Mouse (Mus musculus) forebrain, postnatal 0 days (tissue): ENCODE measurements around the gene Atxn7l3. TPM values are rescaled to one million over a fixed set of nuclear protein-coding genes. Genes with fewer than 3 reads are reported as not detected.
A peak's percentile ranks its signal among the peaks of the same experiment; 100 is the strongest.

ENCODE experiments used
- ATAC-seq: fragments of 200-750 bp; cut with Nextera tagmentation; 2 replicates; pipeline ENCODE4 v1.8.0; 2017; ENCODE audit warnings: mild to moderate bottlenecking, moderate library complexity
- DNase-seq: peaks from one replicate; pipeline ENCODE4 v3.0.0-alpha.2; 2015
- H3K27ac ChIP-seq: fragments of 300-500 bp; sonication (generic); 2 replicates; pipeline ENCODE4 v1.5.1; 2014; ENCODE audit warnings: low read depth, mild to moderate bottlenecking, antibody characterized with exemption, low read length, moderate library complexity, mixed read lengths
- H3K27me3 ChIP-seq: fragments of 300-500 bp; sonication (generic); 2 replicates; pipeline ENCODE4 v1.6.1; 2014; ENCODE audit warnings: mild to moderate bottlenecking, low read length, mixed read lengths; ENCODE audit not compliant: insufficient read depth
- H3K36me3 ChIP-seq: fragments of 300-500 bp; sonication (generic); 2 replicates; pipeline ENCODE4 v1.6.1; 2014; ENCODE audit warnings: mild to moderate bottlenecking, moderate library complexity; ENCODE audit not compliant: insufficient read depth
- H3K4me1 ChIP-seq: fragments of 300-500 bp; sonication (generic); 2 replicates; pipeline ENCODE4 v1.6.1; 2014; ENCODE audit warnings: antibody characterized with exemption; ENCODE audit not compliant: insufficient read depth
- H3K4me2 ChIP-seq: fragments of 300-500 bp; sonication (generic); 2 replicates; pipeline ENCODE4 v1.6.1; 2014; ENCODE audit warnings: low read depth, mild to moderate bottlenecking, moderate library complexity
- H3K4me3 ChIP-seq: fragments of 300-500 bp; sonication (generic); 2 replicates; pipeline ENCODE4 v1.5.1; 2014; ENCODE audit warnings: low read depth, low read length, mixed read lengths
- H3K9ac ChIP-seq: fragments of 300-500 bp; sonication (generic); 2 replicates; pipeline ENCODE4 v1.6.1; 2014; ENCODE audit warnings: mild to moderate bottlenecking
- H3K9me3 ChIP-seq: fragments of 300-500 bp; sonication (generic); 2 replicates; pipeline ENCODE4 v1.6.1; 2016; ENCODE audit warnings: low read length
- CTCF ChIP-seq: sonication (generic); IDR thresholded peaks from 2 replicates; pipeline ENCODE4 v1.5.1; 2016; ENCODE audit warnings: antibody characterized with exemption, control low read depth, low read depth
- WGBS: fragments of 180-500 bp; shearing (Covaris S2); extraction: QIAGEN DNeasy Blood & Tissue Kit; methylation state at CpG from one replicate; pipeline ENCODE4 v1.1.7; 2014; 5-methylcytosine and 5-hydroxymethylcytosine counted together
- polyA plus RNA-seq: library from polyadenylated mRNA; unstranded; fragments of >200 nt; fragmentation: Nextera tagmentation; extraction: Ambion mirVana; gene quantifications from 2 replicates; pipeline ENCODE4 v1.2.1, GENCODE M21; 2015
- total RNA-seq: library from RNA; depleted of rRNA; stranded (reverse); fragments of >200 nt; gene quantifications from 2 replicates; pipeline ENCODE4 v1.2.3, GENCODE M21; 2014

Atxn7l3 gene
- total and polyA plus RNA-seq, 2 experiments from 2014 or later, result 26.2 to 167 TPM

DNA sequence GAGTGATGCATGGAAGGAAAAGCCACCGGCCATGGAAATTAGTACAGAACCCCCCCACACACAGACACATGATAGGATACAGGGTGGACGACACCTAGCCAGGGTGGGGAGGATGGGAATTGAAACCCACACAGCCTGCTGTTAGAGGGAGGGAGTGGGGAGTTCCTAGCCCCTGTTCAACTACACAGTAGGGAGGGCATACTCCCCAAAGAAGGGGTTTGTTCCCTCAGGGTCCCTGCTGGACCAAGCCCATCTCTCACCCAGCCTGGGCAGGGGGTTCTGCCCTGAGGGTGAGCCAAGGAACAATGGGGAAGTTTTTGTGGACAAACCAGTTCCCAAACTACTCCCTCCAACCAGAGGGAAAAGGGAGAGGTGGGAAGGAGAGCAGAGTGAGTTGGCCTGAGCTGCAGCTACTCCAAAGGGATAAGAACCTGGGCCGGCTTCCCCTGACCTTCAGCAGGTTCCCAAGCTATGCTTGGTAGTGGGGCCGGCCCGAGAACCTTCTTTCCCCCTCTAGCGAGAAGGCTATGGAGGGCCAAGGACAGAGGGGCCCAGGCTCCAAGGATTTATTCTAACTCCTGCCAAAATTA is 6.8 kb downstream of the Atxn7l3 start:
- no peak for TF ChIP-seq CTCF
- Histone ChIP-seq H3K9me3 (no peaks in the 10 kb centered on the region), H3K27me3 (no peaks in the 10 kb centered on the region), H3K27ac (no peak overlapping the region), H3K4me3 (no peak overlapping the region), H3K36me3 (peaks cover 62% of the 10 kb centered on the region), H3K4me2 (no peak overlapping the region), H3K4me1 (peaks cover 12% of the 10 kb centered on the region), H3K9ac (no peak overlapping the region)
- DNase-seq (no peak), ATAC-seq (no peak)
- 59% methylated on average over 6 of the region's 6 CpGs for WGBS

DNA sequence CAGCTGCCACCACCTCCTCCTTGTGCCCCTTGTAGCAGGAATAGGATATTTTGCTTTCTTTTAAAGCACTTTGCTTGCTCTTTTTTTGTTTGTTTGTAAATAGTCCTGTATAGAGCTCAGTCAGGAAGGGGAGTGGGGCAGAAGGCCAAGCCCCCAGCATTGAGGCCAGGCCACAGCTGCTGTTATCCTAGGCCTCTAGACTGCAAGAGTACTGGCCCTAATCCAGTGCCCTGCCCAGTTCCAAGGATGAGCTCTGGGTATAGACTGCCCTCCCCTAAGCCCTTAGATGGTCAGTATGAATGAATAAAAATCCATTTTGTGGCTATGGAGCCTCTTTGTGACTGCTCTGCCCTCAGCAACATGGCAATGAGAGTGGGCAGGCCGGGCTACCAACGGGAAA is 7.5 kb downstream of the Atxn7l3 start:
- Histone ChIP-seq H3K9ac (no peak overlapping the region), H3K9me3 (no peaks in the 10 kb centered on the region), H3K36me3 (peaks cover 57% of the 10 kb centered on the region), H3K4me2 (no peak overlapping the region), H3K4me3 (no peak overlapping the region), H3K27ac (no peak overlapping the region), H3K27me3 (no peaks in the 10 kb centered on the region), H3K4me1 (peaks cover 11% of the 10 kb centered on the region; the same call in 1 of the 2 replicates)
- TF ChIP-seq CTCF, result no peak
- whole genome bisulfite sequencing, result 76% methylated on average over 2 of the region's 2 CpGs
- DNase-seq (no peak), ATAC-seq (no peak)

DNA sequence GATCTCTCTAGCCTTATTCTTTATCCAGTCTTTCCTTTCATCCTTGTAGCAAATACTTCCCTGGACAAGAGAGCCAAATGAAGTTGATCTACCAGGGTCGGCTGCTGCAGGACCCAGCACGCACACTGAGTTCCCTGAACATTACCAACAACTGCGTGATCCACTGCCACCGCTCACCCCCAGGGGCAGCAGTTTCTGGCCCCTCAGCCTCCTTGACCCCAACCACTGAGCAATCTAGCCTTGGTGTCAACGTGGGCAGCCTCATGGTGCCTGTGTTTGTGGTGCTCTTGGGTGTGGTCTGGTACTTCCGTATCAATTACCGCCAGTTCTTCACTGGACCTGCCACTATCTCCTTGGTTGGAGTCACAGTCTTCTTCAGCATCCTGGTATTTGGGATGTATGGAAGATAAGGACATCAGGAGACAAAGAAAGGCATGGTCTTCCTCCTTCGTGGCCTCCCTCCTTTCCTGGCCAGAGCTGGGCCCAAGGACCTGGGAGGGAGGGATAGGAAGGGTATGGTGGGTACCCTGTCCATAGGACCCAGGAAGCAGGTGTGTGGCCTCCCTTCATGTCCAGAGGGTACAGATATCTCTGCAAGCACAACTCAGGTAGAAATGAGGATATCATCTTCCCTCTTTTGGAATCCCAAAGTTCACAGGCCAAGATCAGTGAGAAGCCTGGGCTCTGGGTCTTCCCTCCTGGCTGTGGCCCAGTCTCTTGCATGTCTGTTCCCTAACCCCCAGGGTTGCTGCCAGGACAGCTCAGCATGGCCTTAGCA is 8.2 kb downstream of the Atxn7l3 start:
- 87% methylated on average over 8 of the region's 8 CpGs for WGBS
- Histone ChIP-seq H3K9ac (no peak overlapping the region), H3K27ac (no peak overlapping the region), H3K36me3 (peaks cover 54% of the 10 kb centered on the region), H3K4me2 (no peak overlapping the region), H3K4me3 (no peak overlapping the region), H3K4me1 (peaks cover 11% of the 10 kb centered on the region; the same call in 1 of the 2 replicates), H3K9me3 (no peaks in the 10 kb centered on the region), H3K27me3 (no peaks in the 10 kb centered on the region)
- no peak for ATAC-seq
- peak; percentile 23; the same call in 1 of the 2 replicates for TF ChIP-seq CTCF
- no peak for DNase-seq

GRCm38 (mm10) chr11:102287485-102287884 is 8.9 kb downstream of the Atxn7l3 start:
- Histone ChIP-seq H3K27ac (no peak overlapping the region), H3K4me1 (peaks cover 11% of the 10 kb centered on the region; the same call in 1 of the 2 replicates), H3K4me3 (no peak overlapping the region), H3K4me2 (no peak overlapping the region), H3K9ac (no peak overlapping the region), H3K27me3 (no peaks in the 10 kb centered on the region), H3K9me3 (no peaks in the 10 kb centered on the region), H3K36me3 (peaks cover 47% of the 10 kb centered on the region)
- WGBS, result 85% methylated on average over 8 of the region's 8 CpGs
- DNase-seq (no peak), ATAC-seq (no peak)
- TF ChIP-seq CTCF, result no peak

GRCm38 (mm10) chr11:102285095-102285834 is 11.2 kb downstream of the Atxn7l3 start:
- Histone ChIP-seq H3K9me3 (no peaks in the 10 kb centered on the region), H3K36me3 (peaks cover 27% of the 10 kb centered on the region), H3K4me2 (peak overlapping the region; percentile 79), H3K4me3 (peak overlapping the region; percentile 73), H3K9ac (peak overlapping the region; percentile 70), H3K4me1 (peaks cover 11% of the 10 kb centered on the region; the same call in 1 of the 2 replicates), H3K27ac (peak overlapping the region; percentile 81), H3K27me3 (no peaks in the 10 kb centered on the region)
- 5% methylated on average over 31 of the region's 31 CpGs for WGBS
- ATAC-seq (peak; percentile 57), DNase-seq (no peak)
- TF ChIP-seq CTCF, result no peak

- Histone ChIP-seq H3K36me3 (peaks cover 20% of the 10 kb centered on the region), H3K9me3 (no peaks in the 10 kb centered on the region), H3K4me1 (peaks cover 11% of the 10 kb centered on the region; the same call in 1 of the 2 replicates), H3K9ac (peak within 1 kb of the TSS; percentile 70), H3K27ac (peak within 1 kb of the TSS; percentile 81), H3K27me3 (no peaks in the 10 kb centered on the region), H3K4me2 (peak within 1 kb of the TSS; percentile 79), H3K4me3 (peak within 1 kb of the TSS; percentile 73)
- peak; percentile 13; the same call in 1 of the 2 replicates for TF ChIP-seq CTCF
- peak; percentile 98 for DNase-seq
- ATAC-seq, result peak; percentile 96
- under 1% methylated on average over 32 of the region's 32 CpGs for WGBS
Observed at GRCm38 (mm10) chr11:102284501-102285094, 11.8 kb downstream of the Atxn7l3 start, which contains the start of gene Tmub2. TSS of gene Tmub2 (plus strand) at chr11:102284931.
